Mouse (Mus musculus): ENCODE data around the gene Optc. TPM values are rescaled to one million over a fixed set of nuclear protein-coding genes. Genes with fewer than 3 reads are reported as not detected.

The Optc gene
- polyA plus RNA-seq (2021; fragmentation: Nextera tagmentation), result 1.4 and 1.8 TPM in 2 replicates
- long read RNA-seq, experiment 1, partial matches to known transcripts, result 0 of 1 reads
- long read RNA-seq, experiment 1, other reads (novel, unspliced or antisense), result 1 of 1 reads
- long read RNA-seq, experiment 2, result 0 reads

DNA sequence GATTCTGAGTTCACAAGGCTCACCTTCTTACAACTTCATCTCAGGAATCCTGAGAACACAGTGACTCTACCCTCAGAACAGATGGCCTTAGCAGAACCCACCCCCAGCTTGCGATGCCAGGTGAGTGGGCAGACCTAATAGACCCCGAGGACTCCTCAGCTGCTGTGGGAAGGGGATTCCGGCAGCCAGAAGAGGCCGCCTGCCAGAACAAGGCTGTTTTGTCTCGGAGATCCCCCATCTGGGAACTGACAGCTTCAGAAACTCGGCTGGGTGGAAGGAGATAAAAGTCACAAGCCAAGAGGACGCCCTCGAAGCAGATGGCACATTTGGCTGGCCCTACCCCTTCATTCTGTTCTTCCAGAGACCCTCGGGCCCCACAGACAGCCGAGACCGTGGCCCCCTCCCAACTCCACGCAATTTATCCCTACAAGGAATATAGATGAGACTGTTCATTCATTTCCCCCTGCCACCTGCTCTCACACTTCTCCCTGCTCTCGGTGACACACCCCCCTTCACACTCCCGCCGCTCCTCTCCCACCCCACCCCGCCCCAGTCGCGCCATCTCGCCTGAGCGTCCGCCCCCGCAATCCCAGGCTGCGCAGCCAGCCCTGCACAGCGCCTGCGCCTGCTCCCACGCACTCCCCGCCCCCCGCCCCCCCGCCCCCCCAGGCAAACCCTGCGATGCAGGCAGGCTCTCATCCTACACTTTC, at the start of gene Optc:
Gene Optc, minus strand, starts transcription at position 51 of the 710 bp plus-strand sequence.

DNA sequence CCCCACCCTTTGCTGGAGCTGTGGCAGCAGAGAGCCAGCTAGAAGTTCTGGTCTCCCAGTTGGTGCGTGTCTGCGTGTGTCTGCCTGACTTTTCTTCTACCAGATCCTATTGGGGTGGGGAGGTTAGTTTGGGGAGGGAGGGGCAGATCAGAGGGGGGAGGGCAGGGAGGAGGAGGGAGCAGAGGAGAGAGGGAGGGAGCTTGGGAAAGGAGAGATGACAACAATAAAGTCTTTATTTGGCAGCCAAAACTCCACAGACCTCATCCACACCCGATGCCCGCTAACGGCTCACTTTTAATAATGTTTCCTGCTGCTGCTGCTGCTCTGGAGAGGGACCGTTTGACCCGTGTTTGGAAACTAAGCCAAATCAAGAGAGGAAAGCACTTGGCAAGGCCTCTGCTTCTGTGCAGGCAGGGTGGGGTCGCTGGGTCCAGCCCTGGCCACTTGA, 13.5 kb upstream of the Optc start, which contains the start of gene Prelp:
Gene Prelp, minus strand, starts transcription at position 111 of the 448 bp plus-strand sequence.

Other genes with a start within 250 kb of the Optc start
- 0.28 and 0.39 TPM in 2 replicates for gene Zbed6, start 247.1 kb downstream of the Optc start, polyA plus RNA-seq (2021; fragmentation: Nextera tagmentation)
- 0.20 and 0.23 TPM in 2 replicates for gene Gm38394, start 246.7 kb downstream of the Optc start, polyA plus RNA-seq (2021; fragmentation: Nextera tagmentation)
- not detected in 2 replicates for gene Lax1, start 217.9 kb downstream of the Optc start, polyA plus RNA-seq (2021; fragmentation: Nextera tagmentation)
- gene Atp2b4, start 107.0 kb downstream of the Optc start, polyA plus RNA-seq (2021; fragmentation: Nextera tagmentation), result 10.7 TPM in 2 replicates
- gene Prelp, start 13.4 kb upstream of the Optc start, polyA plus RNA-seq (2021; fragmentation: Nextera tagmentation), result 37.4 and 56.3 TPM in 2 replicates
- 1.9 and 3.9 TPM in 2 replicates for gene Fmod, start 129.3 kb upstream of the Optc start, polyA plus RNA-seq (2021; fragmentation: Nextera tagmentation)
- 10.3 and 18.0 TPM in 2 replicates for gene Btg2, start 171.1 kb upstream of the Optc start, polyA plus RNA-seq (2021; fragmentation: Nextera tagmentation)
- gene Chit1, start 203.2 kb upstream of the Optc start, polyA plus RNA-seq (2021; fragmentation: Nextera tagmentation), result 0.24 TPM in 1 of 2 replicates, not detected in the other